ENCODE assay signal across 8 mouse cellular contexts in genomic region chr2:158113591-158114257, GRCm38 (mm10). TPM values are rescaled to one million over a fixed set of nuclear protein-coding genes. Genes with fewer than 3 reads are reported as not detected.
DNase-seq lines count a peak whose midpoint lies in the region; ATAC-seq and TF ChIP-seq lines count a peak whose summit lies in the region.

No protein-coding gene starts in this region.

- no peak overlapping the region for H3K9ac ChIP-seq in embryonic facial prominence, embryonic 14.5 days (ENCODE audit: low read depth, low read length)
- peak overlapping the region; percentile 50 for H3K9ac ChIP-seq in liver, embryonic 13.5 days
- H3K9ac ChIP-seq in stomach, postnatal 0 days (ENCODE audit: low read length), result 0 out of 2 replicates have a peak overlapping the region, but pooled peaks have one; percentile 1
- no peak overlapping the region for H3K9ac ChIP-seq in forebrain, embryonic 13.5 days

- peak; percentile 31 for DNase-seq in embryo, embryonic 10 days (ENCODE audit: low spot score)
- DNase-seq in embryo, embryonic 9.5 days (ENCODE audit: extremely low spot score), result no peak
- peak; percentile 93 for DNase-seq in embryonic facial prominence, embryonic 14.5 days (ENCODE audit: low spot score)
- peak; percentile 73 for DNase-seq in heart, postnatal 25 days (ENCODE audit: low spot score)
- peak; percentile 69 for DNase-seq in liver, embryonic 13.5 days
- peak; percentile 89 for DNase-seq in stomach, postnatal 0 days (ENCODE audit: low spot score)

- intact Hi-C loops in heart, postnatal 25 days (cut with DNase I), result no loop called here

- H3K4me1 ChIP-seq in embryonic facial prominence, embryonic 14.5 days (ENCODE audit: control insufficient read depth, insufficient read depth, low read length), result peaks cover 23% of the 10 kb centered on the region; the same call in 1 of the 2 replicates
- peaks cover 75% of the 10 kb centered on the region for H3K4me1 ChIP-seq in liver, embryonic 13.5 days (replicated peaks)
- H3K4me1 ChIP-seq in stomach, postnatal 0 days (replicated peaks; ENCODE audit: control insufficient read depth, insufficient read depth), result 0 out of 2 replicates have a peak, but pooled peaks cover 2% of the 10 kb centered on the region
- H3K4me1 ChIP-seq in forebrain, embryonic 13.5 days, result peaks cover 6% of the 10 kb centered on the region; the same call in 1 of the 2 replicates

- 22% methylated on average over 9 of the region's 9 CpGs for WGBS in embryonic facial prominence, embryonic 14.5 days
- 31% methylated on average over 9 of the region's 9 CpGs for WGBS in liver, embryonic 13.5 days (ENCODE audit: insufficient replicate concordance)
- WGBS in stomach, postnatal 0 days, result 17% methylated on average over 9 of the region's 9 CpGs
- WGBS in forebrain, embryonic 13.5 days, result 41% methylated on average over 9 of the region's 9 CpGs

- H3K27ac ChIP-seq in embryonic facial prominence, embryonic 14.5 days (replicated peaks; ENCODE audit: low read depth, low read length), result peak overlapping the region; percentile 68
- H3K27ac ChIP-seq in liver, embryonic 13.5 days, result peak overlapping the region; percentile 90
- peak overlapping the region; percentile 78 for H3K27ac ChIP-seq in stomach, postnatal 0 days (replicated peaks)
- H3K27ac ChIP-seq in forebrain, embryonic 13.5 days, result no peak overlapping the region

- H3K9me3 ChIP-seq in embryonic facial prominence, embryonic 14.5 days (ENCODE audit: control insufficient read depth, low read length), result no peaks in the 10 kb centered on the region
- no peaks in the 10 kb centered on the region for H3K9me3 ChIP-seq in liver, embryonic 13.5 days (replicated peaks)
- no peaks in the 10 kb centered on the region for H3K9me3 ChIP-seq in stomach, postnatal 0 days (ENCODE audit: control insufficient read depth, low read length)
- no peaks in the 10 kb centered on the region for H3K9me3 ChIP-seq in forebrain, embryonic 13.5 days (replicated peaks)

- H3K27me3 ChIP-seq in embryonic facial prominence, embryonic 14.5 days (replicated peaks; ENCODE audit: control insufficient read depth, insufficient read depth, low read length), result no peaks in the 10 kb centered on the region
- no peaks in the 10 kb centered on the region for H3K27me3 ChIP-seq in liver, embryonic 13.5 days
- no peaks in the 10 kb centered on the region for H3K27me3 ChIP-seq in stomach, postnatal 0 days (ENCODE audit: control insufficient read depth, insufficient read depth, low read length)
- H3K27me3 ChIP-seq in forebrain, embryonic 13.5 days, result no peaks in the 10 kb centered on the region

- H3K4me3 ChIP-seq in embryonic facial prominence, embryonic 14.5 days (ENCODE audit: low read depth, low read length), result no peak overlapping the region
- H3K4me3 ChIP-seq in liver, embryonic 13.5 days (replicated peaks), result peak overlapping the region; percentile 22
- no peak overlapping the region for H3K4me3 ChIP-seq in stomach, postnatal 0 days (ENCODE audit: low read depth, low read length)
- H3K4me3 ChIP-seq in forebrain, embryonic 13.5 days, result no peak overlapping the region

- H3K36me3 ChIP-seq in embryonic facial prominence, embryonic 14.5 days (ENCODE audit: control insufficient read depth, insufficient read depth, low read length), result no peaks in the 10 kb centered on the region
- peaks cover 32% of the 10 kb centered on the region for H3K36me3 ChIP-seq in liver, embryonic 13.5 days
- 0 out of 2 replicates have a peak, but pooled peaks cover 3% of the 10 kb centered on the region for H3K36me3 ChIP-seq in stomach, postnatal 0 days (ENCODE audit: control insufficient read depth, insufficient read depth, low read length)
- H3K36me3 ChIP-seq in forebrain, embryonic 13.5 days (ENCODE audit: poor library complexity, severe bottlenecking), result no peaks in the 10 kb centered on the region

- H3K4me2 ChIP-seq in embryonic facial prominence, embryonic 14.5 days (ENCODE audit: low read depth, low read length), result peak overlapping the region; percentile 8; the same call in 1 of the 2 replicates
- H3K4me2 ChIP-seq in liver, embryonic 13.5 days, result peak overlapping the region; percentile 57
- peak overlapping the region; percentile 19; the same call in 1 of the 2 replicates for H3K4me2 ChIP-seq in stomach, postnatal 0 days (replicated peaks; ENCODE audit: low read depth)
- no peak overlapping the region for H3K4me2 ChIP-seq in forebrain, embryonic 13.5 days

- peak; percentile 74 for ATAC-seq in embryonic facial prominence, embryonic 14.5 days (ENCODE audit: low read depth)
- ATAC-seq in liver, embryonic 13.5 days (ENCODE audit: low read depth), result peak; percentile 88
- peak; percentile 82 for ATAC-seq in stomach, postnatal 0 days (ENCODE audit: low FRiP score, low TSS enrichment)
- no peak for ATAC-seq in forebrain, embryonic 13.5 days
- ATAC-seq in frontal cortex, adult (ENCODE audit: low TSS enrichment), result no peak

- peak; percentile 38 for TF ChIP-seq EP300 in stomach, postnatal 0 days (optimal IDR thresholded peaks at IDR 0.05)

- TF ChIP-seq CTCF in stomach, postnatal 0 days (IDR thresholded peaks at IDR 0.05; ENCODE audit: low read depth), result no peak

RNA-seq across cellular contexts. Expression of gene Tgm2, which starts 32.5 kb away (rescaled TPM):
- 18.8 and 19.9 TPM in 2 replicates for polyA plus RNA-seq in embryonic facial prominence, embryonic 14.5 days (2014; fragmentation: Nextera tagmentation; extraction: Ambion mirVana)
- 100 to 1,000 TPM; 238 to 253 TPM for total RNA-seq in heart, postnatal 25 days (2021)
- 63.8 and 68.2 TPM in 2 replicates for polyA plus RNA-seq in liver, embryonic 13.5 days (2015; fragmentation: Nextera tagmentation; extraction: Ambion mirVana)
- polyA plus RNA-seq in stomach, postnatal 0 days (2015; fragmentation: Nextera tagmentation; extraction: Ambion mirVana), result 109 and 114 TPM in 2 replicates
- polyA plus RNA-seq in forebrain, embryonic 13.5 days (2015; fragmentation: Nextera tagmentation; extraction: Ambion mirVana), result 3.9 and 4.7 TPM in 2 replicates

Comparison
In these comparisons a context has a peak if more than half of its experiments do, and no peak if none do; other contexts are left out.
1. ATAC-seq: peak in embryonic facial prominence, embryonic 14.5 days (single experiment), liver, embryonic 13.5 days (single experiment) and stomach, postnatal 0 days (single experiment); none in forebrain, embryonic 13.5 days (single experiment) and frontal cortex, adult (single experiment).
2. H3K9ac ChIP-seq: peak in liver, embryonic 13.5 days (single experiment) and stomach, postnatal 0 days (single experiment); none in embryonic facial prominence, embryonic 14.5 days (single experiment) and forebrain, embryonic 13.5 days (single experiment).